Mouse (Mus musculus) cerebellum, adult 11 months (tissue): ENCODE measurements around the gene Fam78a.

ENCODE experiments used
- DNase-seq: peaks from one replicate; pipeline ENCODE4 v3.0.0; 2022

Gene Fam78a

GRCm38 (mm10) chr2:32084111-32084871 is at the start of gene Fam78a:
Gene Fam78a (minus strand): TSS chr2:32084857.
- peak; percentile 31 for DNase-seq

- peak; percentile 93 for DNase-seq
Measured at GRCm38 (mm10) chr2:32134039-32134438, 49.4 kb upstream of the Fam78a start.

GRCm38 (mm10) chr2:32132567-32132992 is 47.9 kb upstream of the Fam78a start:
- no peak for DNase-seq

GRCm38 (mm10) chr2:32131866-32132566 is 47.4 kb upstream of the Fam78a start:
- DNase-seq = no peak

GRCm38 (mm10) chr2:32131205-32131834 is 46.7 kb upstream of the Fam78a start:
- DNase-seq = no peak

GRCm38 (mm10) chr2:32130435-32130834 is 45.8 kb upstream of the Fam78a start:
- no peak for DNase-seq

- DNase-seq = no peak
Measured at GRCm38 (mm10) chr2:32129383-32130074, 44.9 kb upstream of the Fam78a start.

- no peak for DNase-seq
Measured at GRCm38 (mm10) chr2:32128536-32128841, 43.8 kb upstream of the Fam78a start.

- DNase-seq = no peak
Measured at GRCm38 (mm10) chr2:32127653-32128535, 43.2 kb upstream of the Fam78a start.

- DNase-seq = no peak
Measured at GRCm38 (mm10) chr2:32121785-32122184, 37.1 kb upstream of the Fam78a start.

- DNase-seq = no peak
Measured at GRCm38 (mm10) chr2:32121150-32121549, 36.5 kb upstream of the Fam78a start.

GRCm38 (mm10) chr2:32119802-32120750 is 35.4 kb upstream of the Fam78a start:
- DNase-seq = no peak

- DNase-seq = no peak
Measured at GRCm38 (mm10) chr2:32115851-32116268, 31.2 kb upstream of the Fam78a start.

GRCm38 (mm10) chr2:32112548-32112947 is 27.9 kb upstream of the Fam78a start:
- DNase-seq = no peak

- DNase-seq = no peak
Measured at GRCm38 (mm10) chr2:32111268-32111667, 26.6 kb upstream of the Fam78a start.

GRCm38 (mm10) chr2:32105930-32106329 is 21.3 kb upstream of the Fam78a start:
- no peak for DNase-seq

- DNase-seq = no peak
Measured at GRCm38 (mm10) chr2:32105117-32105913, 20.7 kb upstream of the Fam78a start.

- no peak for DNase-seq
Measured at GRCm38 (mm10) chr2:32104122-32104521, 19.5 kb upstream of the Fam78a start.

GRCm38 (mm10) chr2:32103557-32103956 is 18.9 kb upstream of the Fam78a start:
- DNase-seq = no peak

- no peak for DNase-seq
Measured at GRCm38 (mm10) chr2:32102944-32103343, 18.3 kb upstream of the Fam78a start.
